Mouse (Mus musculus) kidney, adult 9 months (tissue): ENCODE results near the gene Ddx20.
A peak's percentile ranks its signal among the peaks of the same experiment; 100 is the strongest.

Experiments
- DNase-seq: peaks from one replicate; pipeline ENCODE4 v3.0.0; 2022

Ddx20 gene

GRCm38 (mm10) chr3:105687324-105688060 is at the start of gene Ddx20:
Ddx20 (minus strand) TSS chr3:105687574.
- DNase-seq = peak; percentile 98

DNA sequence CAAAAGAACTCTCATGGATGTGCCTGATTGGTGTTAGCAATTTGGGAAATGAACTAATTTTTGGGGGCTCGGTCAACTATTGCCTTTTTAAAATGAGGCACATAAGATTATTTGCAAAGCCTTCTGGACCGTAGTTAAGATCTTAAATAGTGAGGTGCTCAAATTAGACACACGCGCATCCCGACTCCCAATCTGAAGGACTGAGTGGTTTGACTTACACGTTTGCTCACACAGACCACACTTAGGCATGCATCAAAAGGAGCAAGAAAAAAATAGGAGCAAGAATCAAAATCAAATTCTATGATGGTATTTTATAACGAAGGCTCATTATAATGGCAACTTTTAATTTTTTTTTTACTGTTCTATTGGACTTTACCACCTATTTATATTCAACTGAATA is 49.7 kb upstream of the Ddx20 start:
- peak; percentile 11 for DNase-seq

DNA sequence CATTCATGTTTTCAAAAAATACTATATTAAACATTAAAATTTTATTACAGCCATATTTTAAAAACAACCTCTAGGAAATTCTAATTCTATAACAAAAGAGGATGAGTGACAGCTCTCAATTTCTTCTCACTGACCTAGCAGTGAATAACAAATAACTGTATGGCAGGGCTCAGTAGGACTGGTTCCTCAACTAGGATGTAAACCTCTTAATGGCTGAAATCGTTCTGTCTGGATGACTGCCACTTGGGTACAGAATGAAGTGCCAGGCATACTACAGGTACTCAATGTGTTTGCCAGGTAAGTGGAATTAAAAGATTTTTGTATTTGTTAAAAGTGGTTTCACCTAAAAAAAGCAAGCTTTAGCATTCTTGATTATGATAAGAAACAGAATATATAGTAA is 48.8 kb upstream of the Ddx20 start:
- no peak for DNase-seq

DNA sequence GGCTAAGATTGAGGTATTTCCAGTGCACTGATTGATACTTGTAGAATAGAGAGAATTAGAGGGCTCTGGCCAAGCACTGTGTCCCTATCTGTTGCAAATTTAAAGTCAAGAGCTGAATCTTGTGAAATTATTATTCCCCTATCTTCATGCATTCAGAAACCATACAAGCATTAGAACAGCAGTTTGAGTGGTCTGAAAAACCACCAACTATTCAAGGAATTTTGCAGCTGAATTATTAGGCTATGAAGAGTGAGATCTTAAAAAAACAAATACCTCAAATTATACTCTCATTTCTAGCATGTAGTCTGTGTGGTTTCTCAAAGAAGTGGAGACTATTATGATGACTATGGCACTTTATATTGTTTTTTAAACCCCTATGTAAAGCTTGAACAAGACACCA is 47.9 kb upstream of the Ddx20 start:
- DNase-seq = no peak

GRCm38 (mm10) chr3:105733538-105733937 is 46.2 kb upstream of the Ddx20 start:
- no peak for DNase-seq

GRCm38 (mm10) chr3:105732360-105732759 is 45.0 kb upstream of the Ddx20 start:
- no peak for DNase-seq

GRCm38 (mm10) chr3:105726037-105726436 is 38.7 kb upstream of the Ddx20 start:
- peak; percentile 76 for DNase-seq

DNA sequence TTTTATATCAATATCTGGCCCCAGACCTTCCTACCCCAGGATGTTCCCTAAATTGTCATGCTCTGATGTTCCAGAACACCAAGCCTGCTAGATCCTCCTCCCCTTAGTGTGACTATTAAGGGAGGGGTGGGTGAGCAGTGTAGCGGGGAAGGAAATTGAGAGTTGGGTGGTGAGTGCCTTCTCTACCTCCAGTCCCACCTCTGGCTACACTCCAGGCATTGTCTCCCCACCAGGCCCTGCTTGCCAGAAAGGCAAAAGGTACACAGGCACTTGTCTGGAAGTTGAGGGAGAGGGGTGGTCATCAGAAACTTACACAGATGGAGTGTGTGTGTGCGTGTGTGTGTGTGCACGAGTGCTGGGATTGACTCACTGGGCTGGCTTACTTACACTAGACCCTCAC is 35.1 kb upstream of the Ddx20 start:
- no peak for DNase-seq

- no peak for DNase-seq
Measured at GRCm38 (mm10) chr3:105721681-105722201, 34.4 kb upstream of the Ddx20 start.

DNA sequence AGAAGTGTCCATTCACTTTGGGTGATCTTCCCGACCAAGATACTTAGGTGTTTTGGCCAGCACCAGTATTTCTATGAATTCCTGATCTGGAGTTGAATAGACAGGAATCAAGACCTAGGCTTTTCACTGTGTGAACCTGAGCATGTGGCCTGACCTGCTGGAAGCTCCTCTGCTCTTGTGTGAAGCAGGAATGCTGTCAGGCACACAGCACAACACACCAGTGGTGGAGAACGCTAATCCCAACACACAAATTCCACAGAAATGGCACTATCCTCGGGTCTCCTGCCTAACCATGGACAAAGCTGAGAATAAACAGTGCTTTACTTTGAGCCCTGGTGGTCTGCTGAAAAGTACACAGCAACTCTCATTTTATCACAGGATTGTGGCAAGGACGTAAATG is 33.1 kb upstream of the Ddx20 start:
- DNase-seq = no peak

- no peak for DNase-seq
Measured at GRCm38 (mm10) chr3:105719979-105720378, 32.6 kb upstream of the Ddx20 start.

DNA sequence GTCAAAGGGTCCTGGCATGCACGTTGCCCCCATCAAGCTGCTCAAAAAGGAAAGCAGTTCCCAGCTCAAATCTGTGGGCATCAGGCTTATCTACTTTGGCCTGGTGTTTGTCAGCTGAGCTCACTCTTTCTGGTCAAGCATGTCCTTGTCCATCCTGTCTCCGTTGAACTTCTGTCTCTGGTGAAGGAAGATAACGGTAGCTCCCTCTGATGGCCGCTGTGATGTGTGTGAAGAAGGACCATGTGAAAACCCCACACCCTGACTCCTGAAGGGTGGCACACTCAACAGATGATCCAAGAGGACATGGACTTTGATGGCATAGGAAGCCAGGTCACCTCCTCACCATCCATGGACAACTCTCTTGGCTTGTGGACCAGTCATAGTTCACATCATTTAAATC is 31.4 kb upstream of the Ddx20 start:
- no peak for DNase-seq

DNA sequence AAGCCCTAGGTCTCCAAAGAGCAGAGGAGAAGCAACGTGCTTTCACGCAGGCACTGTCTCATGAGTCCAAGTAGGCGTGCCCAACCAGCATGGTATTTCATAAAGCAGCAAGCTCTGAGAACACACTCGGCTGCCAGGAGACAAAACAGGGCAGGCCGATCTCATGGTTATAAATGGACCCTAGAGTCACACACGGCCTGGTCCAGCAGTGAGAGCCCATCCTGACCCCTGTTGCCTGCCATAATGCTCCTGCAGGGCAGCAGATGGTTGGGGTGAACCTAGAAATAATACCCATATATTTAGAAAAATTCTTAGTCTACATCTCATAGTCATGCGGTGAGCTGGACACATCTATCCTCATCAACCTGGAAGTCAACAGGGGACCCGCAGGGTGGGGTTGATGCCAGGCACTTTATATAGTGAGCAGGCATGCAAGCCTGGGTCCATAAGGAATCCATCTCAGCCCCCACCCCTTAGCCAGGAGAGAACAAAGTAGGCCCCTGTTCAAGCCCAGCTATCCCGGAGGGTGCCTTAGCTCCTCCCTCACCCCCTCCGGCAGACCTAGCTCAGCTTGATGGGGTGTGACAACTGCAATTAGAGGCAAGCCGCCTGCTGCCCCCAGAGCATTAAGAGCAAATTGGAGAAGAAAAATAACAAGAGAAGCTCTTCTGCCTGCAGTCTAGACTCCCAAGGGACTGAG is 30.6 kb upstream of the Ddx20 start:
- no peak for DNase-seq

DNA sequence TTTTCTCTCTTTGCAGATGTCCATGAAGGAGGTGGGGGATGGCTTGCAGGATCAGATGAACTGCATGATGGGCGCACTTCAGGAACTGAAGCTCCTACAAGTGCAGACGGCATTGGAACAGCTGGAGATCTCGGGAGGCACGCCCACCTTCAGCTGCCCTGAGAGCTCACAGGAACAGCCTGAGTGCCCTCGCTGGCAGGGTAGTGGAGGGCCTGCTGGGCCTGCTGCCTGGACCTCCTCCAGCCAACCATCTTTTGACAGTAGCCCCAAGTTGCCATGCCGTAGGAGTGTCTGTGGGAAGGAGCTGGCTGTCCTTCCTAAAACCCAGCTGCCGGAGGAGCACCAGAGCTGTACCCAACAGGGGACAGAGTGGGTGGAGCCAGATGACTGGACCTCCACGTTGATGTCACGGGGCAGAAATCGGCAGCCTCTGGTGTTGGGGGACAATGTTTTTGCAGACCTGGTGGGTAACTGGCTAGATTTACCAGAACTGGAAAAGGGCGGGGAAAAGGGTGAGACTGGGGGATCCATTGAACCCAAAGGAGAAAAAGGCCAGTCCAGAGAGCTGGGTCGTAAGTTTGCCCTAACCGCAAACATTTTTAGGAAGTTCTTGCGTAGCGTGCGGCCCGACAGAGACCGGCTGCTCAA is 29.1 kb upstream of the Ddx20 start:
- DNase-seq = no peak

- DNase-seq = no peak
Measured at GRCm38 (mm10) chr3:105714820-105715167, 27.4 kb upstream of the Ddx20 start.

DNA sequence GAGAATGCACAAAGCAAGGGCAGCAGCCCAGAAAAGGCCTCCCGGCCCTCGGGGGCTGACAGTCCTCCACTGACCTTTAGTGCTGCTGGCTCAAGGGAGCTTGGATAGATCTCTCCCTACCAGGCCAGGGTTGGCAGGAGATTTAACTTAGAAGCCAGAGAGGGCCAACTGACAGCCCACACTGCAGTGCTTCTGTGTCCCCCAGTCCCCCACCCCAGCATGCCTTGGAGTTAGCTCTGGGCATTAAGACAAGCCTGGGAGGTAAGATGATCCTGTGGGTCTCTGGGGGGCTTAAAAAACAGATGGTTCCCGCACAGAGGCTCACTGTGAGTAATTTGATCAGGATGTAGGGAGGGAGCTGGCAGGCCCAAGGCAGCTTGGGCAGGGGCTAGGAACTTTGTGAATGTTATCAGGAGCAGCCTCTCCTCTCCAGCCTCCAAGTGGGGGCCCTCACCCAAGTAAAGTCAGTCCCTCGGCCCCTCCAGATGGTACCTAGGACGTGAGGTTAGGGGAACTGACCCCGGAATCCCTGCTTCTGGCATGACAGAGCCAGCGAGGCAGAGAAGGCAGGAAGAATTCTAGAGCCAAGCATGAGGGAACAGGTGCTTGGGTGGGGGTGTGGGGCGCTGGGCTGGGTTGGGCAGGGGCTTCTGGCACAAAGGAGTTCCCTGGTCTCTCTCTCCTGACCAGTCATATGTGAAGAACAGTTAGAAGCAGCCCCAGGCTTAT is 26.9 kb upstream of the Ddx20 start:
- no peak for DNase-seq

DNA sequence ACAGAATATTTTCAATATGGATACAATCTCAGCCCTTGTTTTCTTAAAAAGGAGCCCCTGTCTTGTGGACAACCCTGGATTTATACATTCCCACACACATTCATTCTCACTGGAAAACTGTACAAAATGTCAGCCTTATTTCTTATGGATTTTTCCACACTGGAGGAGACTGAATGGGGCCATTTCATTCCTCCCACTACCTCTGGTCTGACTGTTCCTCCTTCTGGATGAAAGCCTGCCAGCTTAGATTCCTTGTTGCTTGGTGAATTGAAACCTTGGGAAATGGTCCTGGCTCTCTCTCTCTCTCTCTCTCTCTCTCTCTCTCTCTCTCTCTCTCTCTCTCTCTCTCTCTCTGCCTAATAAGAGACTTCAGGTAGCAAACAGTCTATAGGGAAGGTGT is 25.5 kb upstream of the Ddx20 start:
- DNase-seq = no peak

GRCm38 (mm10) chr3:105711741-105712140 is 24.4 kb upstream of the Ddx20 start:
- DNase-seq = no peak

DNA sequence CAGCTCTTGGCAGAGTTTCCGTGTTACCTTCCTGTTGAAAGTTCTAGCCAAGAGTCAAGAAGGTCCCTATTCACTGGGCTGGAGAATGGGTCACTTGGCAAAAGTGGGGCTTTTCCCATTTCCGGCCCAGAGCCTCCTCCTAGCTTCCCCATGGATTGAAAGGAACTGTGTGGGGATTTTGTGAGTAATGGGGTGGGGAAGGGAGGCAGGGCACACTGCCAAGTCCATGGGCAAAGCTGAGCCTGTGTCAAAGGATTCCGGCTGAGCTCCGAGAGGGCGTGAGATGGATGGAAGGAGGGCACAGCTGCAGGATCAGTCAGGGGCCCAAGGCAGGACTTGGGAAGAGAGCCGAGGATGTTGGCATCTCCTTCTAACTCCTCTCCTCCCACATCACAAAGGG is 22.9 kb upstream of the Ddx20 start:
- peak; percentile 19 for DNase-seq

DNA sequence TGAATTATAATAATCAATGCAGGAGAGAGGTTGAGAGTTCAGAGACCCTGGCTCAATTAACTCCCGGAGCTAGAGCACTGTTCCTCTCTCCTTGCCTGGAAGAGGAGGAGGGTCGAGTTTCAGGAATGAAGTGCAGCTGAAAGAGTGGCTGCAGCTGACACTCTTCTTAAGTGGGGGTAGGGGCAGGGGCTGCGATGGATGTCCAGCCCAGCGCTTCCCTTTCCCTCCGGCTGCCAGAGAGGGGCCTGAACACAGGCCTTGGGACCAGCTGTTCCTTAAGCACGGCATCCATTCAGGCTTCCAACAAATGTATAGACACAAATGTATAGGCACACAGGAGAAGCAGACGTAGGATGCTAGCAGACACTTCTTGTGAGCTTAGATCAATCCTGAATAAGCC is 20.2 kb upstream of the Ddx20 start:
- no peak for DNase-seq

DNA sequence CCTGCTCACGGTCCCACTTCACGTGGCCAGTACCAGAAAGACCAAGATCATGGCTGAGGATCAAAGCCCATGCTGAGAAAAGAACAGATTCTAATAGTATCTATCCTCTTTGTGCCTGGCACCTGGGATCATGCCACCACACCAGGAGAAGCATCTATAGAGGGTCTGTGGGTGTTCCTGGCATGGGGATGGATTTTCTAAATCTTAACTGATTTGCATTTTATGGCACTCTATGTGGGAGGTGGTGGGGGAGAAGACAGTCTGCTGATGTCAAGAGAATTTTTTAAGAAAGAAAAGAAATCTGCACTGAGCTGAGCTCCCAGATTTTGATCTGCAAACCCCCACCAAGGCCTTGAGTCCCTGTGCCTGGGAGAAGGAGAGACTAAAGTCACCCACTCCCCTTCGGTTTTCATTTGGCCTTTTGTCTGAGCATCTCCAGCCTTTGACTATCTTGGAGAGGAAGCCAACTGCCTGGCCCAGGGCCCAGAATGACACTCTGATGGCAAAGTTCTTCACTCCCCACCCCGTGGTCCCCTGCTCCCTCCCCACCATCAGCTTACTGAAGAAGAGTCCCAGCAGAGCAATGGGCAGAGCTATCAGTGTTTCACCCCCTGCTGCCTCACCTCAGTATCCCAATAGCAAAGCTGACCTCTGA is 19.1 kb upstream of the Ddx20 start:
- DNase-seq = no peak

DNA sequence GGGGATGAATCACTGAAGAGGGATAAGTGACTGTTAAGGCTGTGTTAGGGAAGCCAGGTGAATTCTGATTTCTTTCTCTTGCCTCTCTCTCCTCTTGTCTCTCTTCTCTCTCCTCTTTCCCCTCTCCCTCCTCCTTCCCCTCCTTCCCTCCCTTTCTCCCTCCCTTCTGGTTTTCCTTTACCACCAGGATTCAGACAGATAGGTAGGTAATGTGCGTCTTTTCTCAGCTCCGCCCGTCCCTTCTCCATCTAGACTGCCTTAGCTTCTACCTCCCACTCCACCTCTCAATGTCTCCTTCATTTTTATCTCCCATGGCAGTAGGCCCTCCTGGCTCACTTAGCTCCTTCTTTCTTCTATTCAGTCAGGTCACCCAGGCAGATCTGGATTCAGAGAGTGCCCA is 18.2 kb upstream of the Ddx20 start:
- no peak for DNase-seq

GRCm38 (mm10) chr3:105705061-105705549 is 17.7 kb upstream of the Ddx20 start:
- peak; percentile 27 for DNase-seq
